Mouse (Mus musculus) bone marrow macrophage, adult 2 months (primary cell): Measurements from ENCODE around the gene Cuta.
A peak's percentile ranks its signal among the peaks of the same experiment; 100 is the strongest.

Experiments used
- CTCF ChIP-seq: IDR thresholded peaks from 2 replicates; pipeline ENCODE4 v1.5.1; 2012; ENCODE audit warnings: low read depth, mild to moderate bottlenecking, low read length, moderate library complexity
- POLR2A ChIP-seq: IDR thresholded peaks from 2 replicates; pipeline ENCODE4 v1.6.1; 2012; ENCODE audit warnings: mild to moderate bottlenecking, low read depth, low read length, borderline replicate concordance

GRCm38 (mm10) chr17:26972703-26973574 lies 33.6 kb upstream of the Cuta start, which contains the start of gene Zbtb9:
- TF ChIP-seq CTCF = no peak
- TF ChIP-seq POLR2A = peak; percentile 90
